Comparison of ENCODE assay signal across 8 mouse cellular contexts in the genomic region with DNA sequence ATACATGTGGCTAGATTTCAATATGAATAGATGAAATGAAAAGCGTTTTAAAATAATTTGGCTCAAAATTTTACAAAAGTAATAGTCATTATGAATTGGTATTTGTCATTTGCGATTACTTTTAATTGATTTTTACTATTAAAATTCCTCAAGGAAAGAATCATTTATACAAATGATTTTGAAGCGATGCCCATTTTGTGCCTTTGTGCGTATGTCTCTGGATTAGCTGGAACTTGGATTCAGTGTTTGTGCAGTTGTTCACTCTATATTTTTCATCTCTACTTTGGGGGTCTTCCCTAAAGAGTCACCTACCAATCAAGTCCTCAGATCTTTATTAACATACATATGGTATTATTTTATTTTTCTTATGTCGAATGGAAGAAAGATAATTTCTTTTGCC.
DNase-seq lines count a peak whose midpoint lies in the region; ATAC-seq and TF ChIP-seq lines count a peak whose summit lies in the region.

No protein-coding gene starts in this region.

- no peak for TF ChIP-seq EP300 in heart, postnatal 0 days (IDR thresholded peaks at IDR 0.05; ENCODE audit: low read depth)

- peak overlapping the region; percentile 71 for H3K4me3 ChIP-seq in heart, postnatal 0 days (ENCODE audit: low read depth, low read length)
- peak overlapping the region; percentile 75 for H3K4me3 ChIP-seq in embryonic facial prominence, embryonic 13.5 days
- H3K4me3 ChIP-seq in hindbrain, embryonic 16.5 days (ENCODE audit: low read length): peak overlapping the region; percentile 51
- peak overlapping the region; percentile 66 for H3K4me3 ChIP-seq in midbrain, embryonic 14.5 days (replicated peaks; ENCODE audit: low read depth, low read length)

- H3K9ac ChIP-seq in heart, postnatal 0 days (replicated peaks; ENCODE audit: low read depth, low read length): peak overlapping the region; percentile 76; the same call in 1 of the 2 replicates
- H3K9ac ChIP-seq in embryonic facial prominence, embryonic 13.5 days: peak overlapping the region; percentile 91
- peak overlapping the region; percentile 71 for H3K9ac ChIP-seq in hindbrain, embryonic 16.5 days (ENCODE audit: low read depth, low read length)
- peak overlapping the region; percentile 79 for H3K9ac ChIP-seq in midbrain, embryonic 14.5 days (replicated peaks; ENCODE audit: low read length)

- 50% methylated on average over 5 of the region's 5 CpGs for WGBS in heart, postnatal 0 days
- WGBS in embryonic facial prominence, embryonic 13.5 days: 25% methylated on average over 5 of the region's 5 CpGs
- 25% methylated on average over 5 of the region's 5 CpGs for WGBS in hindbrain, embryonic 16.5 days
- WGBS in midbrain, embryonic 14.5 days: 18% methylated on average over 5 of the region's 5 CpGs

- H3K27ac ChIP-seq in heart, postnatal 0 days (ENCODE audit: low read depth): peak overlapping the region; percentile 98; the same call in 1 of the 2 replicates
- H3K27ac ChIP-seq in embryonic facial prominence, embryonic 13.5 days: peak overlapping the region; percentile 98; the same call in 1 of the 2 replicates
- peak overlapping the region; percentile 87 for H3K27ac ChIP-seq in hindbrain, embryonic 16.5 days (ENCODE audit: low read depth, low read length)
- H3K27ac ChIP-seq in midbrain, embryonic 14.5 days (replicated peaks; ENCODE audit: low read depth, low read length): peak overlapping the region; percentile 95

- TF ChIP-seq CTCF in heart, postnatal 0 days (IDR thresholded peaks at IDR 0.05; ENCODE audit: low read depth): no peak

- no peaks in the 10 kb centered on the region; the same call in 1 of the 2 replicates for H3K36me3 ChIP-seq in heart, postnatal 0 days (replicated peaks; ENCODE audit: control insufficient read depth, insufficient read depth, low read length)
- no peaks in the 10 kb centered on the region for H3K36me3 ChIP-seq in embryonic facial prominence, embryonic 13.5 days
- H3K36me3 ChIP-seq in hindbrain, embryonic 16.5 days (ENCODE audit: control insufficient read depth, insufficient read depth, low read length): no peaks in the 10 kb centered on the region
- no peaks in the 10 kb centered on the region for H3K36me3 ChIP-seq in midbrain, embryonic 14.5 days (ENCODE audit: control insufficient read depth, insufficient read depth, low read length)

- peak overlapping the region; percentile 83 for H3K4me2 ChIP-seq in heart, postnatal 0 days (ENCODE audit: low read depth, low read length)
- H3K4me2 ChIP-seq in embryonic facial prominence, embryonic 13.5 days: peak overlapping the region; percentile 62
- peak overlapping the region; percentile 71 for H3K4me2 ChIP-seq in hindbrain, embryonic 16.5 days (ENCODE audit: low read length)
- peak overlapping the region; percentile 66 for H3K4me2 ChIP-seq in midbrain, embryonic 14.5 days (ENCODE audit: low read length)

- H3K27me3 ChIP-seq in heart, postnatal 0 days (ENCODE audit: control insufficient read depth, insufficient read depth, low read length): no peaks in the 10 kb centered on the region
- H3K27me3 ChIP-seq in embryonic facial prominence, embryonic 13.5 days: no peaks in the 10 kb centered on the region
- no peaks in the 10 kb centered on the region for H3K27me3 ChIP-seq in hindbrain, embryonic 16.5 days (replicated peaks; ENCODE audit: control insufficient read depth, insufficient read depth, low read length)
- H3K27me3 ChIP-seq in midbrain, embryonic 14.5 days (ENCODE audit: control insufficient read depth, insufficient read depth, low read length): no peaks in the 10 kb centered on the region

- peaks cover 18% of the 10 kb centered on the region for H3K4me1 ChIP-seq in heart, postnatal 0 days (ENCODE audit: control insufficient read depth, insufficient read depth)
- H3K4me1 ChIP-seq in embryonic facial prominence, embryonic 13.5 days: peaks cover 26% of the 10 kb centered on the region
- H3K4me1 ChIP-seq in hindbrain, embryonic 16.5 days (ENCODE audit: control insufficient read depth, insufficient read depth, low read depth, low read length): peaks cover 13% of the 10 kb centered on the region
- H3K4me1 ChIP-seq in midbrain, embryonic 14.5 days (ENCODE audit: control insufficient read depth, insufficient read depth, low read length): peaks cover 35% of the 10 kb centered on the region

- no peak for ATAC-seq in heart, postnatal 0 days (ENCODE audit: insufficient read depth, low read depth)
- ATAC-seq in embryonic facial prominence, embryonic 13.5 days (ENCODE audit: insufficient number of reproducible peaks, insufficient read depth, low FRiP score, low TSS enrichment, low read depth): no peak
- no peak for ATAC-seq in hindbrain, embryonic 16.5 days
- no peak for ATAC-seq in midbrain, embryonic 14.5 days (ENCODE audit: low FRiP score, low TSS enrichment)

- no peak for DNase-seq in heart, postnatal 0 days (ENCODE audit: low spot score)
- DNase-seq in heart, adult 8-10 months (ENCODE audit: low spot score): no peak
- peak; percentile 62 for DNase-seq in midbrain, embryonic 14.5 days
- DNase-seq in cerebellum, adult 11-12 months: no peak
- DNase-seq in spleen, postnatal 14 days (ENCODE audit: low spot score in 2 of 2): no peak
- no peak for DNase-seq in left cerebral cortex, adult 9 months (ENCODE audit: low spot score in 2 of 2)

- H3K9me3 ChIP-seq in heart, postnatal 0 days (replicated peaks; ENCODE audit: control insufficient read depth, low read length): no peaks in the 10 kb centered on the region
- no peaks in the 10 kb centered on the region for H3K9me3 ChIP-seq in embryonic facial prominence, embryonic 13.5 days
- H3K9me3 ChIP-seq in hindbrain, embryonic 16.5 days (ENCODE audit: control insufficient read depth, low read length): no peaks in the 10 kb centered on the region
- no peaks in the 10 kb centered on the region for H3K9me3 ChIP-seq in midbrain, embryonic 14.5 days (ENCODE audit: control insufficient read depth, low read length)
